Mouse (Mus musculus): ENCODE measurements around the gene Sept9. TPM values are rescaled to one million over a fixed set of nuclear protein-coding genes. Genes with fewer than 3 reads are reported as not detected.

Sept9 gene
- polyA plus RNA-seq (2015; fragmentation: Illumina TruSeq; extraction: RNeasy Lipid Tissue Mini Kit (QIAGEN cat#74804); ENCODE audit: low read depth, low replicate concordance): 42.9 TPM

DNA sequence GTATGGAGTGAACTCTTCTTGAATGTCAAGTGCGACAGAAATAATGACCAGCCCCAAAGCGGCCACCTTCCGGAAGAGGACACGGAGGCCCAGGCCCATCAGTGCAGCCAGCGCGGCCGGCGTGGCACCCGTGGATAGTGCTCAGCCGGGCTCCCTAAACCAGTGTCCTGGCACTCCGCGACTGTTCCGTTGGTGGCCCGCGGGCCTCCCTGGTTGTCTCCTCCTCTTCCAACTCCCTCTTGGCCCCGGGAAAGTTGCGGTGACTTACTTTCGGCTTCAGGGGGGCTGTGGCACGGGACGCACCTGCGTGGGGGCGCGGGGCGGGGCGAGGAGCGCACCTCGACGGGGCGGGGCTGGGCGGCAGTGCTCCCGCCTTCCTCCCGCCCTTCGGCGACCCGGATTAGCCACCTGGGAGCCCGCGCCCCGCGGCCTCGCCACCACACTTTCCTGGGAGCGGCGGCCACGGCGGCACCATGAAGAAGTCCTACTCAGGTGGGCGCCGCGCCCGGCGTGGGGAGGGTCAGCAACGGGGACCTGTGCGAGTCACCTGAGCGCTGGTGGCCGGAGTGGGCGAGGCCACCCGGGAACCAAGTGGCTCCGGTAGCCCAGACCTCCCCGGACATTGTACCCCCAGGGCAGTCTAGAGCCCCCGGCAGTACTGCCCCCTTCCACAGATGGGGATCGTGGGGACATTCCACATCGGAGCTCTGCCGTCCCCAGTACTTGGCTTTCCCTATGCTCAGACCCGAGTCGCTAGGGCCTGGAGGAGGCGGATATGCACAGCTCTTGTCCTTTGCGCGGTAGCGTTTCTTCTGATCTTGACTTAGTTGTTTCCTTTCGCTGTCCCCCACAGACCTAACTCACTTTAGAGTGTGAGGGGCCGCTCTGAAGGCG, at the start of gene Sept9:
Sept9 (plus strand) TSS at position 380 of the 894 bp plus-strand sequence.

Other genes starting within 250 kb of the Sept9 start
- gene Sec14l1, start 84.5 kb upstream of the Sept9 start, polyA plus RNA-seq (2015; fragmentation: Illumina TruSeq; extraction: RNeasy Lipid Tissue Mini Kit (QIAGEN cat#74804); ENCODE audit: low read depth, low replicate concordance): 119 TPM